Mouse (Mus musculus) embryonic facial prominence, embryonic 11.5 days (tissue): Measurements from ENCODE around the gene Wdtc1. TPM values are rescaled to one million over a fixed set of nuclear protein-coding genes. Genes with fewer than 3 reads are reported as not detected.
A peak's percentile ranks its signal among the peaks of the same experiment; 100 is the strongest.

Experiments used
- ATAC-seq: fragments of 200-750 bp; cut with Nextera tagmentation; replicated peaks from 2 replicates; pipeline ENCODE4 v1.8.0; 2017; ENCODE audit warnings: low read depth; ENCODE audit not compliant: insufficient number of reproducible peaks, low FRiP score, low TSS enrichment
- DNase-seq: peaks from one replicate; pipeline ENCODE4 v3.0.0-alpha.2; 2015; ENCODE audit warnings: low spot score
- H3K27ac ChIP-seq: fragments of 300-500 bp; sonication (generic); replicated peaks from 2 replicates; pipeline ENCODE4 v1.5.1; 2014; ENCODE audit warnings: mild to moderate bottlenecking, low read depth, low read length, control low read depth
- H3K27me3 ChIP-seq: fragments of 300-500 bp; sonication (generic); 2 replicates; pipeline ENCODE4 v1.6.1; 2014; ENCODE audit warnings: mild to moderate bottlenecking, low read length, moderate library complexity, mixed read lengths; ENCODE audit not compliant: control insufficient read depth, insufficient read depth
- H3K36me3 ChIP-seq: fragments of 300-500 bp; sonication (generic); replicated peaks from 2 replicates; pipeline ENCODE4 v1.6.1; 2014; ENCODE audit warnings: low read depth, mild to moderate bottlenecking, low read length, moderate library complexity, mixed read lengths; ENCODE audit not compliant: control insufficient read depth, insufficient read depth
- H3K4me1 ChIP-seq: fragments of 300-500 bp; sonication (generic); 2 replicates; pipeline ENCODE4 v1.6.1; 2014; ENCODE audit warnings: low read length, mixed read lengths; ENCODE audit not compliant: control insufficient read depth, insufficient read depth
- H3K4me2 ChIP-seq: fragments of 300-500 bp; sonication (generic); 2 replicates; pipeline ENCODE4 v1.6.1; 2014; ENCODE audit warnings: low read depth, mild to moderate bottlenecking, control low read depth, low read length, moderate library complexity
- H3K4me3 ChIP-seq: fragments of 300-500 bp; sonication (generic); 2 replicates; pipeline ENCODE4 v1.5.1; 2014; ENCODE audit warnings: low read depth, low read length, control low read depth
- H3K9ac ChIP-seq: fragments of 300-500 bp; sonication (generic); replicated peaks from 2 replicates; pipeline ENCODE4 v1.6.1; 2014; ENCODE audit warnings: mild to moderate bottlenecking, control low read depth, low read length
- H3K9me3 ChIP-seq: fragments of 300-500 bp; sonication (generic); replicated peaks from 2 replicates; pipeline ENCODE4 v1.6.1; 2016; ENCODE audit warnings: mild to moderate bottlenecking, low read length, inconsistent platforms, mixed read lengths; ENCODE audit not compliant: control insufficient read depth
- WGBS: fragments of 180-500 bp; shearing (Covaris S2); extraction: QIAGEN DNeasy Blood & Tissue Kit; methylation state at CpG from one replicate; pipeline ENCODE4 v1.1.7; 2014; 5-methylcytosine and 5-hydroxymethylcytosine counted together
- polyA plus RNA-seq: library from polyadenylated mRNA; unstranded; fragments of >200 nt; fragmentation: Nextera tagmentation; extraction: Ambion mirVana; gene quantifications from 2 replicates; pipeline ENCODE4 v1.2.1, GENCODE M21; 2014

Wdtc1 gene
- polyA plus RNA-seq, 1 experiment from 2014 or later, result 16.7 TPM

- Histone ChIP-seq H3K4me1 (peaks cover 4% of the 10 kb centered on the region; the same call in 1 of the 2 replicates), H3K4me3 (no peak overlapping the region), H3K9me3 (no peaks in the 10 kb centered on the region), H3K9ac (no peak overlapping the region), H3K27ac (no peak overlapping the region), H3K4me2 (no peak overlapping the region), H3K27me3 (no peaks in the 10 kb centered on the region), H3K36me3 (no peaks in the 10 kb centered on the region)
- ATAC-seq, result no peak
- no peak for DNase-seq
- WGBS, result 67% methylated on average over 8 of the region's 8 CpGs
Measured at GRCm38 (mm10) chr4:133381141-133381540, 27.9 kb upstream of the Wdtc1 start.

GRCm38 (mm10) chr4:133380532-133380931, 27.3 kb upstream of the Wdtc1 start:
- no peak overlapping the region for H3K4me2 ChIP-seq

GRCm38 (mm10) chr4:133379861-133380260, 26.6 kb upstream of the Wdtc1 start:
- Histone ChIP-seq H3K27me3 (no peaks in the 10 kb centered on the region), H3K4me3 (no peak overlapping the region), H3K36me3 (no peaks in the 10 kb centered on the region), H3K9ac (no peak overlapping the region), H3K9me3 (no peaks in the 10 kb centered on the region), H3K4me1 (peaks cover 4% of the 10 kb centered on the region; the same call in 1 of the 2 replicates), H3K27ac (no peak overlapping the region), H3K4me2 (no peak overlapping the region)
- 68% methylated on average over 3 of the region's 3 CpGs for WGBS
- DNase-seq (no peak), ATAC-seq (no peak)

More at GRCm38 (mm10) chr4:133380532-133380931, 27.3 kb upstream of the Wdtc1 start:
- Histone ChIP-seq H3K4me3 (no peak overlapping the region), H3K9ac (no peak overlapping the region), H3K9me3 (no peaks in the 10 kb centered on the region), H3K27ac (no peak overlapping the region), H3K4me1 (peaks cover 4% of the 10 kb centered on the region; the same call in 1 of the 2 replicates), H3K36me3 (no peaks in the 10 kb centered on the region), H3K27me3 (no peaks in the 10 kb centered on the region)
- WGBS, result 64% methylated on average over 6 of the region's 6 CpGs
- DNase-seq (no peak), ATAC-seq (no peak)

GRCm38 (mm10) chr4:133379046-133379347, 25.7 kb upstream of the Wdtc1 start:
- peak overlapping the region; percentile 39; the same call in 1 of the 2 replicates for H3K9ac ChIP-seq
- no peaks in the 10 kb centered on the region for H3K27me3 ChIP-seq
- no peak overlapping the region for H3K4me2 ChIP-seq
- WGBS, result 35% methylated on average over 5 of the region's 5 CpGs
- H3K9me3 ChIP-seq, result no peaks in the 10 kb centered on the region
- H3K4me1 ChIP-seq, result peaks cover 4% of the 10 kb centered on the region; the same call in 1 of the 2 replicates
- no peaks in the 10 kb centered on the region for H3K36me3 ChIP-seq
- peak overlapping the region; percentile 65 for H3K27ac ChIP-seq
- 0 out of 2 replicates have a peak, but pooled peaks have one; percentile 4 for ATAC-seq
- H3K4me3 ChIP-seq, result no peak overlapping the region
- DNase-seq, result no peak

GRCm38 (mm10) chr4:133378236-133379045, 25.2 kb upstream of the Wdtc1 start:
- Histone ChIP-seq H3K9ac (peak overlapping the region; percentile 39; the same call in 1 of the 2 replicates), H3K9me3 (no peaks in the 10 kb centered on the region)
- peak; percentile 74 for ATAC-seq

GRCm38 (mm10) chr4:133375812-133376577, 22.7 kb upstream of the Wdtc1 start:
- H3K4me3 ChIP-seq, result no peak overlapping the region
- no peak overlapping the region for H3K9ac ChIP-seq
- no peaks in the 10 kb centered on the region for H3K27me3 ChIP-seq
- H3K4me1 ChIP-seq, result peaks cover 10% of the 10 kb centered on the region
- no peaks in the 10 kb centered on the region for H3K9me3 ChIP-seq
- 69% methylated on average over 10 of the region's 10 CpGs for WGBS
- no peak overlapping the region for H3K27ac ChIP-seq
- ATAC-seq (no peak), DNase-seq (no peak)
- no peaks in the 10 kb centered on the region for H3K36me3 ChIP-seq
- no peak overlapping the region for H3K4me2 ChIP-seq

More at GRCm38 (mm10) chr4:133378236-133379045, 25.2 kb upstream of the Wdtc1 start:
- Histone ChIP-seq H3K27ac (peak overlapping the region; percentile 65), H3K4me1 (peaks cover 4% of the 10 kb centered on the region; the same call in 1 of the 2 replicates), H3K4me3 (no peak overlapping the region), H3K36me3 (no peaks in the 10 kb centered on the region), H3K27me3 (no peaks in the 10 kb centered on the region), H3K4me2 (no peak overlapping the region)
- peak; percentile 70 for DNase-seq
- 3% methylated on average over 13 of the region's 13 CpGs for WGBS

- Histone ChIP-seq H3K4me2 (no peak overlapping the region), H3K9me3 (no peaks in the 10 kb centered on the region), H3K9ac (no peak overlapping the region), H3K36me3 (no peaks in the 10 kb centered on the region), H3K27me3 (no peaks in the 10 kb centered on the region), H3K4me3 (no peak overlapping the region), H3K4me1 (peaks cover 11% of the 10 kb centered on the region), H3K27ac (no peak overlapping the region)
- WGBS, result 84% methylated on average over 4 of the region's 4 CpGs
- ATAC-seq (no peak), DNase-seq (no peak)
Measured at GRCm38 (mm10) chr4:133374011-133374410, 20.7 kb upstream of the Wdtc1 start.

GRCm38 (mm10) chr4:133372278-133372665, 19.0 kb upstream of the Wdtc1 start:
- no peaks in the 10 kb centered on the region for H3K36me3 ChIP-seq
- peak overlapping the region; percentile 34 for H3K4me2 ChIP-seq
- DNase-seq (no peak), ATAC-seq (no peak)
- 0 out of 2 replicates have a peak overlapping the region, but pooled peaks have one; percentile 10 for H3K4me3 ChIP-seq
- H3K4me1 ChIP-seq, result peaks cover 8% of the 10 kb centered on the region
- 74% methylated on average over 6 of the region's 6 CpGs for WGBS
- no peaks in the 10 kb centered on the region for H3K27me3 ChIP-seq
- no peaks in the 10 kb centered on the region for H3K9me3 ChIP-seq
- no peak overlapping the region for H3K9ac ChIP-seq
- no peak overlapping the region for H3K27ac ChIP-seq
